Comparison of ENCODE assay signal across 15 mouse cellular contexts in genomic region chr14:78562121-78562520, GRCm38 (mm10).
"Had no signal": no experiment of that assay in that cellular context is flagged by ENCODE, and none has a peak within 500 bp of the region (broad histone marks: within the 10 kb centered on the region; RNA-seq: fewer than 3 reads in every experiment).

No protein-coding gene starts in this region.

- H3K9ac ChIP-seq: intestine, embryonic 15.5 days; limb, embryonic 12.5 days; liver, embryonic 15.5 days; neural tube, embryonic 12.5 days; stomach, embryonic 15.5 days had no signal

- H3K36me3 ChIP-seq: intestine, embryonic 15.5 days; limb, embryonic 12.5 days; liver, embryonic 15.5 days; midbrain, embryonic 10.5 days; neural tube, embryonic 12.5 days had no signal

- H3K27ac ChIP-seq: intestine, embryonic 15.5 days; limb, embryonic 12.5 days; liver, embryonic 15.5 days; midbrain, embryonic 10.5 days; neural tube, embryonic 12.5 days; stomach, embryonic 15.5 days had no signal

- H3K9me3 ChIP-seq: intestine, embryonic 15.5 days; limb, embryonic 12.5 days; liver, embryonic 15.5 days; midbrain, embryonic 10.5 days; neural tube, embryonic 12.5 days; stomach, embryonic 15.5 days had no signal

- DNase-seq: layer of hippocampus, postnatal 36 days; lung, adult 2 months; lung, postnatal 4 days; midbrain, embryonic 14.5 days; right cerebral cortex, postnatal 14 days; thymus, adult 2 months; thymus, postnatal 25 days had no signal

- H3K4me2 ChIP-seq: intestine, embryonic 15.5 days; liver, embryonic 15.5 days; neural tube, embryonic 12.5 days; stomach, embryonic 15.5 days had no signal

- ATAC-seq: intestine, embryonic 15.5 days; lung, postnatal 0 days had no signal

- H3K4me3 ChIP-seq: intestine, embryonic 15.5 days; limb, embryonic 12.5 days; liver, embryonic 15.5 days; midbrain, embryonic 10.5 days; myocyte; neural tube, embryonic 12.5 days; stomach, embryonic 15.5 days had no signal

- H3K4me1 ChIP-seq: liver, embryonic 15.5 days; midbrain, embryonic 10.5 days; neural tube, embryonic 12.5 days; stomach, embryonic 15.5 days had no signal

- H3K27me3 ChIP-seq: intestine, embryonic 15.5 days; limb, embryonic 12.5 days; liver, embryonic 15.5 days; neural tube, embryonic 12.5 days; stomach, embryonic 15.5 days had no signal
